Mouse (Mus musculus): ENCODE measurements around the gene Ccdc6.

Gene Ccdc6

DNA sequence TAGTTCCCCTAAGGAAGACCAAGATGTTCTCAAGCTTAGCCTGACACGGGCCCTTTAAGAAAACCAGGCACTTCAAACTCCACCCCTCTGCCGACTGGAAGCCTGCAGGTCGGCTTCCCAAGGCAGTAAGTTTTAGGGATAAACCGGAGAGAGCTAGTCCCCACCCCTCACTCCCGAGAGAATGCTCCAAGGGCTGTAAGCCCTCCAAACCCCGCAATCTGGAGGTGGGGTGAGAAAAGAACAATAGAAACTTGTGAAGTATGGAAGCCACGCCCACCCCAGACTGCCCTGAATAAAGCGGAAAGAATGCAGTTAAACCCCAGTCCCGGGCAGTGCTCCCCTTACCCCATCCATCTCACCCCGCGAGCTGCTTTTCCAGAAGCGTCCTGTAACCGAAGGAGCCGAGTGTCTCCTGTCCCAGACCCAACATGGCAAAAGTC is 1.9 kb upstream of the Ccdc6 start:
- peak; percentile 88 for DNase-seq (ENCODE audit: low read depth)

DNA sequence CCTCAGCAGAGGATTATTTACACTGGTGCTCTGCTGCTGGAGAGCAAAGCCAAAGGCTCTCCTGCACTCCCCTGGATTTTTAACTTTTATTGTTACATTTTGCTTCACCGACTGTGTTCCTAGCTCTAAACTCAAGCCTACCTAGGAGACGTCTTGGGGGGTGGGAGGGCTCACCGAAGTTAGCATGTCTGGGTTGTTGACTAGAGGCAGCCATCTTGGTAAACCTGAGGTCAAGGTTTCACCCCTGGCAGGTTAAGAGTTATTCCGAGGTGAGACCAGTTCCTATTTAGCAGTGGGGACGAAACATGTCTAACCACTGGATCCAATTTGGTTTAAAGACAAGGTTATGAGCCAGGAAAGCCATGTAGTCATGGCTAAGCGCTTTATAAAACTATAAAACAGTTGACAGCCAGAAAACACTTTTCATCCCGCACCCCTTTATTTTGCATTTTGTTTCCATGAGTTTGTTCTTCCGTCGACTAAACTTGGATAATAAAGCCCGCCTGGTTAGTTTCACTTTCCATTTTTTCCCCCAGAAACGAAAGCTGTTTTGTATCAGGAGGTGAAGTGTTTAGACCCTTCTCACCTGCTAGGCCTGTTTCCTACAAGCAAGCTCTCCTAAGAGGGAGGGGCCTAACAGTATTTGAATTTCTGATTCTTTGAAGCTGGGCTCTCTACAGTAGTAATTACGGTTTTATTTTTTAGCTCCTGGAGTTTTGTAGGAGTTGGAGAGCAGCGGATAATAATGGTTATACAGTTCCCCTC is 1.2 kb upstream of the Ccdc6 start:
- DNase-seq (ENCODE audit: low read depth) = peak; percentile 38

DNA sequence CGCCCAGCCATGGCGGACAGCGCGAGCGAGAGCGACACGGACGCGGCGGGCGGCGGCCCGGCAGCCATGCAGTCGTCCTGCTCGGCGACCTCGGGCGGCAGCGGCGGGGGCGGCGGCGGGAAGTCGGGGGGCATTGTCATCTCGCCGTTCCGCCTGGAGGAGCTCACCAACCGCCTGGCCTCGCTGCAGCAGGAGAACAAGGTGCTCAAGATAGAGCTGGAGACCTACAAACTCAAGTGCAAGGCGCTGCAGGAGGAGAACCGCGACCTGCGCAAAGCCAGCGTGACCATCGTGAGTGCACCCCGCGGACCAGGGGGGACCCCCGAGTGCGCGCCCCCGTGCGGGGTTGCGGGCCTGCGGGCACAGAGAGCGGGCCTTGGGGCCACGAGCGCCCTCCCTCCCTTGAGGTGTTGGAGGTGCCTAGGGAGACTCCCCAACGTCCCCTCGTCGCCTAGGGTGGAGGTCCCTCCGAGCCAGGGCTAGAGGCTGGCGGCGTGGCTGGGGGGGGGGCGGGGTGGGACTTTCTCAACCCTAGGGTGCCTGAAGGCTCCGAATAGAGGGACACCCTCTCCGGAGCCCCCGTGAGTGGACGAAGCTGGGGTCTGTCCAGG is 475 bp downstream of the Ccdc6 start:
- peak; percentile 40 for DNase-seq (ENCODE audit: low read depth)

DNA sequence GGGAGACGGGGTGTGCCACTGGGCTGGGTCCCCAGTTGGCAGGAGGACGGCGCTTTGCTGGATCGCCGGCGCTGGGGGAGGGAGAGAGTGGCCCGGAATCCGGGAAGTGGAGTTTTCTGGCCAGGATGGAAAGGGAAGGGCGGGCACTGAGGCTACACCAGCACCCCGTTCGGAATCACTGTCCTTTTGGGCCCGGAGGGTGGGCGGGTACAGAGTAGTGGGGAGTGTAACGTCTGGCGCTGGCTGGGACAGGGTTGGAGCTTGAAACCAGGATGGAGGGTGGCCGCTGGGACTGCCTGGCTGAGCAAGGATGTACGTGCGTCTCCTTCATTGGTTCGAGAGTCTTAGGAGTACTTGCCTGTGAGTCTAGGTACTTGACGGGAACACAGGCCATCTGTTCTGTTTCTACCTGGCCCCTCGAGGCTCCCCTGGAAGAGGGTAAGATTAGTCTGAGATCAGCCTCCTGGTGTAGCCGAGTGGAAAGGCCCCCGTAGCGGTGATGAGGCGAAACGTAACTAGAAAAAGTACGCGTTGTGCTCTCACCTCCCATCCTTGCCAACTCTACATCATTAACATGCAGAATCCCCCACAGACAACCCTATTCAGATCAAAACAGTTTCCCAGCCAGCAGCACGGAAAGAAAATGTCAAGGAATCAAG is 1.1 kb downstream of the Ccdc6 start:
- peak; percentile 72 for DNase-seq (ENCODE audit: low read depth)

DNA sequence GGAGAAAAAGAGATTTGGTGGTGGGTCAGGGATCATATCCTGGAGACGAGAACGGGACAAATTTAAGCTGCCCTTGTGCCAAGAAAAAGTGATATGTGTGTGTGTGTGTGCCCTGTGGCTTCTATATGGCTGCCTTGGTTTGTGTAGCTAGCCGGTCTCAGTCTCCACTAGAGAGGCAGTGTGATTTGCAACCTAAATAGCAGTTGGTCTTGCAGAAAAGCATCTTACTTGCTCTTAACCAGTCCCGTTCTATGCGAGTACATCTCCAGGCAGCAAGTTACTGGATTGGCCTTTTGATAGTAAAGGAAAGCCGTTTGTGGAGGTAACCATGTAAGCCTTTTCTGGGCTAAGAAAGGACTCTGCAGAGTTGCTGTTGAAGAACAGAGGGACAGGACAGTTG is 1.7 kb downstream of the Ccdc6 start:
- DNase-seq (ENCODE audit: low read depth) = peak; percentile 14

DNA sequence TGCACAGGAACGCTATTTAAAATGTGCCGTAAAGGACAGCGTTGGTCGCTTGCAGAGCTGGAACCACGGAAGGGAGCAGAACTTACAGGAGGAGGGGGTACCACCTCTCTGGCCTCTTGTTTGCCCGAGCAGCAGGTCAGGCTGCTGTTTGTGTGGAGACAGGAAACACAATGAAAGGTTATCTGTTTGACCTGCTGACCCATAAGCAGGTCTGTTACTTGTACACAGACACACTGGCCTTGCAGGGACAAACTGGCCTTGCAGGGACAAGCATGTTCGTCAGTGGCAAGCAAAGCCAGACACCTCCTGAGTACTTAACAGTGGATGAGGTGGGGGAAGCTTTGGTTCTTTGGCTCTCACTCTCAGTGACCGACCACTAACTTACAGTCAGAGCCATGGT is 2.1 kb downstream of the Ccdc6 start:
- DNase-seq (ENCODE audit: low read depth) = no peak

DNA sequence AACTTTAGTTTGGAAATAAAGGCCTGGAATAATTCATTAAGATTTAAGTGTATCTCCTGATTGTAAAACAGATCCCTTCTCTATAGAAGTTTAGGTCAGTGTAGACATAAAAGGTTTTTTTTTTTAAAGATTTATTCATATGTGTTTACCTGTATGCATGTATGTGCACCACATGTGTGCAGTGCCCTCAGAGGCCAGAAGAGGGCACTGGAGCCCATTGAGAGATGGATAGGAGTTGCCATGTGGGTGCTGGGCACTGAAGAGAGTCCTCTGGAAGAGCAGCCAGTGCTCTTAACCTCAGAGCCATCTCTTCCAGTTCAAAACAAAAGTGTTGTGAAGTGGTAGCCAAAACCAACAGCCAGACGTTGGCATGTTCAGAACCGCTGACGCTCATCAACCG is 5.2 kb downstream of the Ccdc6 start:
- DNase-seq (ENCODE audit: low read depth) = peak; percentile 13

DNA sequence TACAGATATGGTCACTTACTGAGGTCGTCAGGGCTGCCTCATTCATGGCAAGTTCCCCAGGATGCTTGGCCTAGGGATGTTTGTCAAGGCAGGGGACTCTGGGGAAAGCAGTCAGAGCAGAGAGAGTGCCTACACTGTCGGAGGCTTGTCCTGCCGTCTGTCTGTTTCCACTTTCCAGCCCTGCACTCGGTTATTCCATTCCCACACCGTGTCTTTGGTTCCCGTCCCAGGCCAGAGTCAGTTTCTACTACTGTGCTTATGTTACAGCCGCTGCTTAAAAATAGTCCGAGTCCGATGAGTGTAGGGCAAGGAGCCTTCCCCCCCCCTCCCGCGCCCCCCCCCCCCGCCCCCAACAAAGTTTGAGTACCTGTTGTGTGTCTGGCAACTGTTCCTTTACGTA is 11.1 kb downstream of the Ccdc6 start:
- no peak for DNase-seq (ENCODE audit: low read depth)

DNA sequence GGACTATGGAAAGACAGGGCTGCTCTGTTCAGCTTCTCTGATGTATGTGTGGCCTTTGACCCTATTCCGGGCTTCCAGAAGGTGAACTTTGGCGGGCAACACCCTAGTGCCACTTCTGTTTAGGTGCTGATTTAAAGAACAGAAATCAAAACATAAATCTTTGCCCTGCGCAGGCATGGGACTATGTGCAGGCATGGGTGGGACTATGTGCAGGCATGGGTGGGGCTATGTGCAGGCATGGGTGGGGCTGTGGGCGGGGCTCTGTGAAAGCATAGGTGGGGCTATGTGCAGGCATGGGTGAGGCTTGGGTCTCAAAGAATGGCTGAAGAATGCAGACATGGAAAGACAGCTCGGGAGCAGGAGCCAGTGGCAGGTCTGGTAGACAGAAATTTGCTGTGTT is 13.1 kb downstream of the Ccdc6 start:
- no peak for DNase-seq (ENCODE audit: low read depth)

DNA sequence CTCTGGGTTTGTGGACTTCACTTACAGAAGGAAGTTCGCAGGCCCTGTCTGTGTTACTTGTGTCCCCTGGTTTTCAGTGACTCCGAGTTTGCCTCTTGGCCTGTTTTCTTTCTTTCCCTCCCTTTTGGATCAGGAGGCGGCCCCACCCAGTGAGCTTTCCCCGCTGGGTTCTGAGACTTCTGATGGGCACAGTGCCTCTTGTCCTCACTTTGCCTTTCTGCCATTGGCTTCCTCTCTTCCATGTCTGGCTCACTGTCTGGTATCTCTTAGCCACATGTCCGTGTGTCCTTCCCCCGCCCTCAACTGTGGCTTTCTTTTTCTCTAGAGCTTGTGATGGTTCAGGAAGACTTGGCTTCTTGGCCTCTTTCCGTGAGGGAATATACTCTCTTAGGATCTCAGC is 13.9 kb downstream of the Ccdc6 start:
- DNase-seq (ENCODE audit: low read depth) = no peak

DNA sequence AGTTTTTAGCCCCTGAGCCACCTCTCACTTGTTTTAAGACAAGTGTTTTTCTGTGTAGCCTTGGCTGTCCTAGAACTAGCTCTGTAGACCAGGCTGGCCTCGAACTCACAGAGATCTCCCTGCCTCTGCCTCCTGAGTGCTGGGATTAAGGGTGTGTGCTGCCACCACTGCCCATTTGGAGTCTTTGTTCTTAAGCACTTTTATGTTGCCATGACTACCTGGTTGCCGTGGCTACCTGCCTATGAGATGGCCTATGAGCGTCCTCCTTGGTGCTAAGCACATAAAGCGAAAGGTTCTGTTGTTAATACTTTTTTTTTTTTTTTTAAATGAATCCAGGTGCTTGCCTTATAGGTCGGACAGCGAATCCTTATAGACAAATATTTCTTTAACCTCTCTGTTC is 14.7 kb downstream of the Ccdc6 start:
- DNase-seq (ENCODE audit: low read depth) = no peak

DNA sequence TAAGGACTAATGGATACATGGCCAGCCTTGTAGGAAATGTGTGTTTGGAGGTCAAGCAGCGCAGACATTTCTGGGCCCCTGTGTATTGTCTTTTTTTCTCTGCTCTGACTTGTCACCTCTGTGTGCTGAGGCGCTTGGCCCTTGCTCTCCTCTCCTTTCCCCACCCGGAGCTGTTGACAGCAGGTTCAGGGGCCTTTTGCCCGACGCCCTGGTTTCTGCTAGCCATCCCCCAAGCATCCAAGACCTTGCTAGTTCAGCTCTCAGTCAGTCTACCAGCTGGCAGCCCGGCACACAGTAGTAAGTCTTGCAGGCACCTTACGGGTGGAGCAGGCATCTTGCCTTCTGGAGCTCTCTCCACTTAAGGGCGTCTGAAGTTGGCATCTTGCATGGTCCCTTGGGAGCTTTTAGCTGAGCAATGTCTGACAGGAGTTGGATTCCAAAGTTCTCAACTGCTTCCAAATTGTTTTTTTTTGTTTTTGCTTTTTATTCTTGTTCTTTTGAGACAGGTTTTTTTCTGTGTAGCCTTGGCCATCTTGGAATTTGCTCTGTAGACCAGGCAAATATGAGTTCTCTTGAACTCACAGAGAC is 17.2 kb downstream of the Ccdc6 start:
- DNase-seq (ENCODE audit: low read depth) = peak; percentile 71

DNA sequence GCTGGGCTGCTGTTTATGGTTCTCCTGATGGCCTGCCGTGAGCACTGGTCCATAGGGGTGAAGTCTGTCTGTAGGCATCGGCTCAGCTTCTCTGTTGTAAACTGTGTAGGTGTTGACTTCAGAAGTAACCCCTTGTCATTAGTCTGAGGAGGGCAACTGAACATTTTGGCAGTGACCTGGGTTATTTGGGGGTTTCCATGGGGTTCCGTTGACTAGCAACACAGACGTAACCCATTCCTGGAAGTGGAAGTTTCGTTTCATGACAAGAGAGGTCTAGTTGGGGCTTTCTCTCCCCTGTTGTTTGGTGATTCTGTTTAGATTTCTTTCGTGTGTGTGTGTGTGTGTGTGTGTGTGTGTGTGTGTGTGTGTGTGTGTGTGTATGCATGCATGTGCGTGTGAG is 19.5 kb downstream of the Ccdc6 start:
- DNase-seq (ENCODE audit: low read depth) = no peak

DNA sequence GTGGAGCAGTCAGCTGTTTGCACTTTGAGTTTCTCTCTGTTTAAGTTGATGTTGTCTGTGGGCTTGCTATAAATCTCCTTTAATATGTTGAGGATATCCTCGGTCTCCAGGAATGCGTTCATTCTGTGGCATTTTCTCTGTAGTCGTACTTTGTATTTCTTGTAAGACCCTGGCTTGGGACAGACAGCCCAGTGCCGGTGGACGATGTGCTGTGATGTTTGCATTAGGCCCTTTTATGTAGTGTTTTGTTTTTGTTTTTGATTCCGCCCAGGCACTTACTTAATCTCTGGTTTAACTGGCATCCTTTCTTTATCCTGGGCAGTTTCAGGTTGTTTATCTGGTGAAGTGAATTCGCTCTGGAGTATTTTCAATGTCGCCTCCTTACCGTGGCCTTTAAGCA is 22.5 kb downstream of the Ccdc6 start:
- DNase-seq (ENCODE audit: low read depth) = no peak

DNA sequence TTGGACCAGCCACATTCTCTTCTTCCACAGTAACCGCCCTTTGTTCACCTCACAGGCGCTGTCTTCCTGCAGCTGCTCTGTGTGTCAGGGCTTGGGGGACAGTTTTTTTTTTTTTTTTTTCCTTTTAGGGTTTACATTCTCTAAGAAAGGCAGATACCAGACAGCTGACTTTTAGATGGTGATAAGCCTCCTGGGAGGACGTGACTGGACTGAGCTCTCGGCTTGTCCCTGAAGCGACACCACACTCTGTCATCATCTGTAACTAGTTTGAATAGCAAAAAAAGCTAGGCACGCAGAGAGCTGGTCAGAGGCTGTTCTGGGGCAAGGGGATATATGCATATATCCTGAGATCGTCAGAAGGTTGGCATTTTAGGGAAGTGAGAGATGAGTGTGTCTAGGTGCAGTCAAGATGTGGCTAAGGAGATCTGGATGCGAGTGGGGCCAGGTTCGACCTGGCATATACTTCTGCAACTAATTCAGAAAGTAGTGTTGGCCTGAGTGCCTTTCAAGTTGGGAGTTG is 23.0 kb downstream of the Ccdc6 start:
- DNase-seq (ENCODE audit: low read depth) = no peak

DNA sequence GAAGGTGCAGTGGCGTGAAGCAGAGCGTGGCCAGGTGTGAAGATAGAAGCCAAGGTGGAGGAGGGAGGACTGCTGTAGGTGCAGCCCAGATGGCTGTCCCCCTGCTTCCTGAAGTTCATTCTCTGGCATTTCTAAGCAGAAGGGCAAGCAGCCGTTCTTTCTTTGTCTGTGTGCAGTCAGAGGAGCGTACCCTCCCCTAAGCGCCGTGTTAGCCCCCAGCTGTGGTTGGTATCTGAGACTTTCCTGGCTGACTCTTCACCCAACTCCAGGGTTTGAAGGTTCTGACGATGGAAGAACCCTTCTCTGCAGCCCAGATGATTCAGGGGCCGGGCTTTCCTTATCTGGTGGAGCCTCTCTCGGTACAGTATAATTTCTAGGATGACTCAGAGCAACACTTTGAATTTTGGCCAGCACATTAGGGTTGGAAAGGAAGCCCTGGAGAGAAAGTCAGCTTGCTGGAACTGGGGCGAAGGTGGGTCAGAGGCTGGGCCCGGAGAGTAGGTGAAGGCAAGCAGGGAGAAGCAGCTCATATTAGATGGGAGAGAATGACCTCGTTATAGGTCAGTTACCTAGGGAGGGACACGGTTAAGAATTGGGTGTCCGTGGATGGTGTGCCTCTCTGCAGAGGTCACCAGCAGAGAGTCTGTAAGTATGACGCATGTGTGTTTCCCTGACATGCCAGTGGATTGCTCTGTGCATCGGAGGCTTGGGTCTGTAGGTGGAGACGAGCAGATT is 23.9 kb downstream of the Ccdc6 start:
- DNase-seq (ENCODE audit: low read depth) = peak; percentile 90

DNA sequence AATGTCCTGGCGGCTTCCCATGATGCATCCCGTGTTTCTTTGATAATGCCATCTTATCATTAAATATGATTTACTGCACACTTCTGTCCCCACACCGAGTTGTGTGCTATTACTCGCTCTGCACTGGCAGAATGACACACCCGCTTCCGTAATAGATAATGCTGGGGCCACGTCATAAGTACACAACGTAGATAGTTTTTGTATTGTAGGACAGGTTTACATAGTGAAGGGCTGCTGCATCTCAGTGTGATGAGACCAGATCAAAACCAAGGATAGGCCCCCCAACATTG is 24.4 kb downstream of the Ccdc6 start:
- DNase-seq (ENCODE audit: low read depth) = no peak

DNA sequence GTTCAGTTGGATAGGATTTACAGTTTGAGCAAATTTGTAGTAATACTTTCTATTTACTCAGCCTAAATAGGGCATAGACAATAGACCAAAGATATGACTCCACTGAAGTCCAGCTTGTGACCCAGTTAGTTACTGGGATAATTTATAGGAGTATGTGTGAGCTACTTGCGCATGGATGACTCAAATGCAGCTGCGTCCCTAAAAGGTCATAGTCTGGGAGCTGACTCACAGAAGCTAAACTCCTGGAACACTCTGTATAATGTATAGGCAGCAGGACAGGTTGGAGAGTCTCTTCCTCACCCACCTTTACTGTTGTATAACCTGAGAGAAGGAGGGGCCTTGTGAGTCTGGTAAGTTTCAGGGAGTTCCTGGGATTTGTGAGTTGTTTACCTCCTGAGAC is 26.5 kb downstream of the Ccdc6 start:
- DNase-seq (ENCODE audit: low read depth) = no peak

DNA sequence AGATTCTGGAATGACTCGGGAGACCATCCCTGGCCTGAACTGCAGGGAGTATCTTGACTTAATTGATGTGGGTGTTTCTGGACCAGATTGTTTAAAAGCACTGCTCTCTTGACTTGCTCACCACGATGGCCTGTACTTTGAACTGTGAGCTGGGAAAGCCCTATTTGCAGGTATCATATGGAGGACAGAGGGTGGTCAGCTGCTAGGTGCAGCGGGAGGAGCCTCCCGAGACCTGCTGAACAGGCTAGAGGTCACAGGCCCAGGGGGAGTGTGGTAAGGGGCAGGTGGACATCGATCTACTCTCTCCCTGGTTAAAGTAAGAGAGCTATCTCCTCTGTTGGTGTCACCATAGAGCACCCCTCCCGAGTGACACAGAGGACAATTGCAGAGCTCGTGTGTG is 28.6 kb downstream of the Ccdc6 start:
- no peak for DNase-seq (ENCODE audit: low read depth)

DNA sequence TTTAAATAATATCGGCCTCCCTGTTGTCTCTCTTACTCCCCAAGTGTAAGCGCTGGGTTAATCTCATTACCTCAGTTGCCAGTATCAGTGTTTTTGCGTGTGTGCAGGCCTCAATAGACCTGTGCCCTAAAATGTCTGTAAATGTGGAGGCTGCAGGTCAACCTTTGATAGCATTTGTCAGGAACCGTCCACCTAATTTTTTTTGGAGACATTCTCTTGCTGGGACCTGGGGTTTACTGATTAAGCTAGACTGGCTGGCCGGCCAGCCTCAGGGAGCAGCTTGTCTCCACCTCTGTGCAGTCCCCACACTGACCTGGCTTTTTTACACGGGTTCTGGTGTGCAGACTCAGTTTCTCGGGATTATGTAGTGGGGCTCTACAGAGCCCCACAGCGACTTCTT is 30.4 kb downstream of the Ccdc6 start:
- no peak for DNase-seq (ENCODE audit: low read depth)

DNA sequence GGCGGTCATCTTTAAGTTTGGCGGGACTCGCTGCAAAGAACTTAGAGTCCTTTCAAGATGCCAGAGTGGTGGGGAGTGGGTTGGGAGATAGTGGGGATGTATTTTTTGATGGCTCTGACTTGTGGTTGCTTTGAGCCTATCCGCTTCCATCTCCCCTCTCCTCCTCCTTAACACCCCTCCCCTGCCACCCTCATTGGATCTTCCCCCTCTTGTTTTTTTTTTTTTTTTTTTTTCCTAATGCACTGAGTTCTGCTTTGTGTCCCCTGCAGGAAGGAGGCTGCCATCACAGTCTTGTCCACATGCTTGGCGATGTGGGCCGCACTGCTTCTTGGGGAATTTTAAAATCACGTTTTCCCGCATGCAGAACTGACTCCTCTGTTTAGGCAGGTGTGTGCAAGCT is 31.5 kb downstream of the Ccdc6 start:
- no peak for DNase-seq (ENCODE audit: low read depth)

DNA sequence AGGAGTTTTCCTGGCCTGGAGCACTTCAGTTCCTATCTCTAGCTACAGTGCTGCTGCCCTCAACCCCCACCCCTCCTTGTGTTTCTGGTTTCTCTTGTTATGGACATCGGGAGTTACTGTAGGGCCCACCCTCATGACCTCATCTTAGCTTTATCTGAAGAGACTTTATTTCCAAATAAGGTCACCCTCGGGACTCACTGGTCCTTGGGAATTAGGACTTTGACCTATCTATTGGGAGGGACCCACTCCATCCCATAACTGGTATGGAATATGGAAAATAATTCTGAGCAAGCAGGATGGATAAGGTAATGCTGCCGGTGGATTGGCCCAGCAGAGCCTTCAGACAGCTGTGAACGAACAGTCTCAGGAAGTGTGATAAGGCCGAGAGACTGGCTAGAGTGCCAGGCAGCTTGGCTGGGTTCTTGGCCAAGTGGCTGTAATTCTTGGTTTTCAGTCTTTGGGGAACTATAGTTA is 35.2 kb downstream of the Ccdc6 start:
- DNase-seq (ENCODE audit: low read depth) = no peak

Measured in NIH3T3 (cell line).